Mouse (Mus musculus): ENCODE measurements around the gene Med18.

GRCm38 (mm10) chr4:132455561-132455960 lies 8.2 kb downstream of the Med18 start:
- TF ChIP-seq CTCF (IDR thresholded peaks at IDR 0.05; ENCODE audit: borderline replicate concordance, control insufficient read depth, extremely low read depth, insufficient read depth, low read length, poor library complexity) (no peak), POLR2A (IDR thresholded peaks at IDR 0.05; ENCODE audit: control insufficient read depth, extremely low read depth, insufficient read depth, low read length, poor library complexity) (no peak)

Measured in thymus, adult 2 months (tissue).